Mouse (Mus musculus): ENCODE data around the gene Vmn1r215. TPM values are rescaled to one million over a fixed set of nuclear protein-coding genes. Genes with fewer than 3 reads are reported as not detected.
"Not testable (repeated sequence)": the region's sequence is repeated elsewhere in the genome, so short reads cannot be mapped to it uniquely, and the experiment has no call there.

Vmn1r215 gene
- total and polyA plus RNA-seq, 3 experiments, result not detected

DNA sequence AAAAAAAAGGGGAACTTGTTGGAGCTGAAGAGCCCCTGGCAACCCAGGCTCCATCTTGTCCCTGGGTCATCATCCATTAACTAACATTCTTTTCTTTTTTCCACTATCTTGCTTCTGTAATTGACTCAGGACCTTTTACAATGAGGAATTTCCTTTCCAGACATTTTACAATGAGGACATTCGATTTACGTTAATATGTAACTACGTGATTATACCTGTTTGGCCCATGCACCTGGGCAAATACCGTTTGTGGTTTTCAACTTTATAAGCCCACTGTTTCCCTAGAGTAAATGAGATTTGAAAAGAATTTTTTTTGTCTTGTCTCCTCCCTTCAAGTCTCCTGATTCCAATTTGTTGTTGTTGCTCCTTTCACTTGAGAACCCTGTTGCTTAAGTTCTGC, 26.6 kb downstream of the Vmn1r215 start:
- no peak for TF ChIP-seq GABPA (IDR thresholded peaks at IDR 0.05; ENCODE audit: low read depth, low read length)
- no peak for TF ChIP-seq KAT2A (conservative IDR thresholded peaks at IDR 0.05; ENCODE audit: low read depth, low read length)
- no peak for TF ChIP-seq JUND (IDR thresholded peaks at IDR 0.05; ENCODE audit: low read depth, low read length)
- no peak for TF ChIP-seq NRF1 (IDR thresholded peaks at IDR 0.05; ENCODE audit: insufficient read depth, low read depth, low read length, poor library complexity, severe bottlenecking)
- no peak for TF ChIP-seq ETS1 (IDR thresholded peaks at IDR 0.05; ENCODE audit: low read depth, low read length)
- no peak for TF ChIP-seq RCOR1 (IDR thresholded peaks at IDR 0.05; ENCODE audit: low read depth, low read length)
- no peak for TF ChIP-seq MEF2A (IDR thresholded peaks at IDR 0.05; ENCODE audit: extremely low read depth, insufficient replicate concordance, low read depth, low read length, poor library complexity, severe bottlenecking)
- no peaks in the 10 kb centered on the region for H3K36me3 ChIP-seq (ENCODE audit: control insufficient read depth in 1 of 2, insufficient read depth in 2 of 2, low read length in 2 of 2)
- H3K27ac ChIP-seq (ENCODE audit: control insufficient read depth, low read depth, low read length), result no peak overlapping the region
- H3K79me2 ChIP-seq (ENCODE audit: control insufficient read depth, insufficient read depth, low read length, poor library complexity), result no peaks in the 10 kb centered on the region
- H3K4me1 ChIP-seq (ENCODE audit: control insufficient read depth in 1 of 2, insufficient read depth in 2 of 2, low read length in 2 of 2), result no peaks in the 10 kb centered on the region
- H3K9ac ChIP-seq (ENCODE audit: control insufficient read depth, low read depth, low read length, poor library complexity, severe bottlenecking), result no peak overlapping the region
- H3K9me3 ChIP-seq (replicated peaks; ENCODE audit: insufficient read depth, low read length), result no peaks in the 10 kb centered on the region
- no peak overlapping the region for H3K4me3 ChIP-seq (ENCODE audit: control insufficient read depth in 1 of 2, insufficient read depth in 1 of 2, low read depth in 2 of 2, low read length in 2 of 2)
- DNase-seq (ENCODE audit: low read depth, low spot score), result no peak
- H3K27me3 ChIP-seq (ENCODE audit: control insufficient read depth in 1 of 2, insufficient read depth in 2 of 2, low read length in 2 of 2), result no peaks in the 10 kb centered on the region

- not testable (repeated sequence) for H3K4me3 ChIP-seq (ENCODE audit: control insufficient read depth in 1 of 2, insufficient read depth in 1 of 2, low read depth in 2 of 2, low read length in 2 of 2); H3K36me3 ChIP-seq (ENCODE audit: control insufficient read depth in 1 of 2, insufficient read depth in 2 of 2, low read length in 2 of 2); H3K9ac ChIP-seq (ENCODE audit: control insufficient read depth, low read depth, low read length, poor library complexity, severe bottlenecking); H3K79me2 ChIP-seq (ENCODE audit: control insufficient read depth, insufficient read depth, low read length, poor library complexity); H3K9me3 ChIP-seq (replicated peaks; ENCODE audit: insufficient read depth, low read length); DNase-seq (ENCODE audit: low read depth, low spot score); H3K4me1 ChIP-seq (ENCODE audit: control insufficient read depth in 1 of 2, insufficient read depth in 2 of 2, low read length in 2 of 2); H3K27me3 ChIP-seq (ENCODE audit: control insufficient read depth in 1 of 2, insufficient read depth in 2 of 2, low read length in 2 of 2); H3K27ac ChIP-seq (ENCODE audit: control insufficient read depth, low read depth, low read length)
Observed at GRCm38 (mm10) chr13:23118126-23118525, 50.3 kb downstream of the Vmn1r215 start, which contains the start of gene Vmn1r217. Gene Vmn1r217, minus strand, starts transcription at chr13:23118226.

DNA sequence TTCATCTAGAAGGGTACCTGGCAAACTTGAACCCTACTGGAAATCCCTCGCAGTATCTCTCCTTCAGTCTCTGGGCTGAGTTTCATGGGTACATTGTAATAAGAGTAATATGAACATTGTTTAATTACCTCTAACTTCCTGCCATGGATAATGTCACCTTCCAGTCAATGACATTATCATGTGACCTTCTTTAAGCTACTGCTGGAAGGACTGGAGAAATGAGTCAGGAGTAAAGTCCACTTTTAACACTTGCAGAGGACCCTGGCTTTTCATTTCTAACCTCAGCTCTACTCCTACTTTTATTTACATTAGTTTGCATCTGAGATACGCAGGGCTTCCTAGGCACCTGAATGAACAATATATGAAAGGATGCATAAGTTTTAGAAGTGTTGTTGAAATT, 52.8 kb downstream of the Vmn1r215 start:
- Histone ChIP-seq H3K27me3 (ENCODE audit: control insufficient read depth in 1 of 2, insufficient read depth in 2 of 2, low read length in 2 of 2) (no peaks in the 10 kb centered on the region), H3K9me3 (replicated peaks; ENCODE audit: insufficient read depth, low read length) (no peaks in the 10 kb centered on the region), H3K4me3 (ENCODE audit: control insufficient read depth in 1 of 2, insufficient read depth in 1 of 2, low read depth in 2 of 2, low read length in 2 of 2) (no peak overlapping the region), H3K36me3 (ENCODE audit: control insufficient read depth in 1 of 2, insufficient read depth in 2 of 2, low read length in 2 of 2) (no peaks in the 10 kb centered on the region), H3K79me2 (ENCODE audit: control insufficient read depth, insufficient read depth, low read length, poor library complexity) (no peaks in the 10 kb centered on the region), H3K9ac (ENCODE audit: control insufficient read depth, low read depth, low read length, poor library complexity, severe bottlenecking) (no peak overlapping the region), H3K4me1 (ENCODE audit: control insufficient read depth in 1 of 2, insufficient read depth in 2 of 2, low read length in 2 of 2) (no peaks in the 10 kb centered on the region), H3K27ac (ENCODE audit: control insufficient read depth, low read depth, low read length) (no peak overlapping the region)
- TF ChIP-seq GATA1 (IDR thresholded peaks at IDR 0.05; ENCODE audit: low read depth, low read length) (no peak), HCFC1 (IDR thresholded peaks at IDR 0.05; ENCODE audit: low read depth, low read length) (no peak), E2F4 (IDR thresholded peaks at IDR 0.05; ENCODE audit: borderline replicate concordance, low read depth, low read length) (no peak), POLR2A (IDR thresholded peaks at IDR 0.05; ENCODE audit: control insufficient read depth in 1 of 2, insufficient read depth in 1 of 2, low read depth in 1 of 2, low read length in 2 of 2, poor library complexity in 1 of 2) (no peak), ZNF384 (IDR thresholded peaks at IDR 0.05; ENCODE audit: low read depth, low read length) (no peak), EP300 (IDR thresholded peaks at IDR 0.05; ENCODE audit: low read depth in 1 of 2, low read length in 2 of 2) (no peak), ZKSCAN1 (IDR thresholded peaks at IDR 0.05; ENCODE audit: low read depth, low read length) (no peak), MXI1 (IDR thresholded peaks at IDR 0.05; ENCODE audit: low read depth, low read length) (no peak), KAT2A (conservative IDR thresholded peaks at IDR 0.05; ENCODE audit: low read depth, low read length) (no peak), POLR2AphosphoS5 (IDR thresholded peaks at IDR 0.05; ENCODE audit: borderline replicate concordance, low read depth, low read length) (no peak), TAL1 (IDR thresholded peaks at IDR 0.05; ENCODE audit: low read length) (no peak), RCOR1 (IDR thresholded peaks at IDR 0.05; ENCODE audit: low read depth, low read length) (no peak), POLR2AphosphoS2 (IDR thresholded peaks at IDR 0.05; ENCODE audit: low read length) (no peak), TBP (IDR thresholded peaks at IDR 0.05; ENCODE audit: low read depth, low read length) (no peak), ETS1 (IDR thresholded peaks at IDR 0.05; ENCODE audit: low read depth, low read length) (no peak), BHLHE40 (IDR thresholded peaks at IDR 0.05; ENCODE audit: borderline replicate concordance, low read depth, low read length) (no peak), ZMIZ1 (IDR thresholded peaks at IDR 0.05; ENCODE audit: low read depth, low read length) (no peak)
- no peak for DNase-seq (ENCODE audit: low read depth, low spot score)

Data from MEL (cell line).